In genomic region chr3:122628546-122628945, GRCm38 (mm10) we compare ENCODE assay signal across 27 mouse cellular contexts. TPM values are rescaled to one million over a fixed set of nuclear protein-coding genes. Genes with fewer than 3 reads are reported as not detected.
DNase-seq lines count a peak whose midpoint lies in the region; ATAC-seq and TF ChIP-seq lines count a peak whose summit lies in the region.
"Had no signal": no experiment of that assay in that cellular context is flagged by ENCODE, and none has a peak within 500 bp of the region (broad histone marks: within the 10 kb centered on the region; RNA-seq: fewer than 3 reads in every experiment).

No protein-coding gene starts in this region.

- no peak for TF ChIP-seq CTCF in forebrain, postnatal 0 days (IDR thresholded peaks at IDR 0.05; ENCODE audit: low read depth)
- TF ChIP-seq CTCF in stomach, postnatal 0 days (IDR thresholded peaks at IDR 0.05; ENCODE audit: low read depth): no peak

- no peak overlapping the region for H3K4me2 ChIP-seq in forebrain, embryonic 11.5 days (ENCODE audit: low read depth, low read length, severe bottlenecking)
- H3K4me2 ChIP-seq in forebrain, postnatal 0 days (ENCODE audit: low read depth): no peak overlapping the region
- no peak overlapping the region for H3K4me2 ChIP-seq in liver, embryonic 16.5 days (ENCODE audit: low read depth, low read length)
- H3K4me2 ChIP-seq in liver, embryonic 12.5 days: no peak overlapping the region
- no peak overlapping the region for H3K4me2 ChIP-seq in intestine, embryonic 14.5 days (ENCODE audit: low read length)
- H3K4me2 ChIP-seq in stomach, postnatal 0 days (replicated peaks; ENCODE audit: low read depth): no peak overlapping the region
- H3K4me2 ChIP-seq: embryonic facial prominence, embryonic 15.5 days; forebrain, embryonic 13.5 days; limb, embryonic 15.5 days; neural tube, embryonic 15.5 days had no signal

- H3K4me1 ChIP-seq in forebrain, embryonic 11.5 days (replicated peaks; ENCODE audit: control insufficient read depth, insufficient read depth, low read length): no peaks in the 10 kb centered on the region
- no peaks in the 10 kb centered on the region for H3K4me1 ChIP-seq in forebrain, postnatal 0 days (ENCODE audit: insufficient read depth)
- no peaks in the 10 kb centered on the region; the same call in 1 of the 2 replicates for H3K4me1 ChIP-seq in liver, embryonic 16.5 days (ENCODE audit: control insufficient read depth, low read depth, low read length)
- H3K4me1 ChIP-seq in liver, embryonic 12.5 days: peaks cover 14% of the 10 kb centered on the region
- H3K4me1 ChIP-seq in intestine, embryonic 14.5 days (replicated peaks; ENCODE audit: control insufficient read depth, insufficient read depth, low read length): peaks cover 5% of the 10 kb centered on the region; the same call in 1 of the 2 replicates
- no peaks in the 10 kb centered on the region for H3K4me1 ChIP-seq in stomach, postnatal 0 days (replicated peaks; ENCODE audit: control insufficient read depth, insufficient read depth)
- H3K4me1 ChIP-seq: embryonic facial prominence, embryonic 15.5 days; limb, embryonic 15.5 days; neural tube, embryonic 15.5 days had no signal

- 0 out of 2 replicates have a peak, but pooled peaks have one; percentile 16 for ATAC-seq in forebrain, embryonic 11.5 days (replicated peaks; ENCODE audit: low FRiP score)
- ATAC-seq in forebrain, postnatal 0 days: no peak
- ATAC-seq in liver, embryonic 16.5 days (ENCODE audit: low read depth): peak; percentile 24; the same call in 1 of the 2 replicates
- ATAC-seq in liver, embryonic 12.5 days: no peak; the same call in 1 of the 2 replicates
- ATAC-seq in intestine, embryonic 14.5 days (replicated peaks; ENCODE audit: low FRiP score, low TSS enrichment, low read depth): 0 out of 2 replicates have a peak, but pooled peaks have one; percentile 33
- peak; percentile 25; the same call in 1 of the 2 replicates for ATAC-seq in stomach, postnatal 0 days (ENCODE audit: low FRiP score, low TSS enrichment)
- no peak for ATAC-seq in CD4-positive, CD25-positive, alpha-beta regulatory T cell, adult 4 months
- no peak for ATAC-seq in monocyte, adult 5-6 weeks (replicated peaks; ENCODE audit: insufficient number of reproducible peaks, low FRiP score, low TSS enrichment, poor library complexity, severe bottlenecking)
- ATAC-seq: forebrain, embryonic 13.5 days; hindbrain, embryonic 16.5 days had no signal

- H3K9me3 ChIP-seq in forebrain, embryonic 11.5 days (ENCODE audit: control insufficient read depth, low read length): no peaks in the 10 kb centered on the region
- H3K9me3 ChIP-seq in forebrain, postnatal 0 days (ENCODE audit: low read length): no peaks in the 10 kb centered on the region
- no peaks in the 10 kb centered on the region for H3K9me3 ChIP-seq in liver, embryonic 16.5 days (replicated peaks; ENCODE audit: control insufficient read depth, low read length)
- no peaks in the 10 kb centered on the region for H3K9me3 ChIP-seq in liver, embryonic 12.5 days (replicated peaks)
- H3K9me3 ChIP-seq in intestine, embryonic 14.5 days (ENCODE audit: control insufficient read depth, low read length): no peaks in the 10 kb centered on the region
- H3K9me3 ChIP-seq in stomach, postnatal 0 days (ENCODE audit: control insufficient read depth, low read length): no peaks in the 10 kb centered on the region
- H3K9me3 ChIP-seq: embryonic facial prominence, embryonic 10.5 days; embryonic facial prominence, embryonic 15.5 days; forebrain, embryonic 13.5 days; heart, embryonic 10.5 days; heart, embryonic 15.5 days; limb, embryonic 10.5 days; limb, embryonic 15.5 days; neural tube, embryonic 15.5 days; stomach, embryonic 15.5 days had no signal

- no peaks in the 10 kb centered on the region for H3K36me3 ChIP-seq in forebrain, embryonic 11.5 days (ENCODE audit: control insufficient read depth, insufficient read depth, low read length)
- no peaks in the 10 kb centered on the region for H3K36me3 ChIP-seq in forebrain, postnatal 0 days (ENCODE audit: insufficient read depth)
- H3K36me3 ChIP-seq in liver, embryonic 16.5 days (ENCODE audit: control insufficient read depth, insufficient read depth): no peaks in the 10 kb centered on the region
- H3K36me3 ChIP-seq in liver, embryonic 12.5 days: no peaks in the 10 kb centered on the region
- no peaks in the 10 kb centered on the region for H3K36me3 ChIP-seq in intestine, embryonic 14.5 days (ENCODE audit: control insufficient read depth, insufficient read depth, low read length)
- H3K36me3 ChIP-seq in stomach, postnatal 0 days (ENCODE audit: control insufficient read depth, insufficient read depth, low read length): no peaks in the 10 kb centered on the region
- H3K36me3 ChIP-seq: embryonic facial prominence, embryonic 10.5 days; embryonic facial prominence, embryonic 15.5 days; heart, embryonic 10.5 days; heart, embryonic 15.5 days; limb, embryonic 10.5 days; limb, embryonic 15.5 days; neural tube, embryonic 15.5 days; stomach, embryonic 15.5 days had no signal

- no peak for DNase-seq in forebrain, embryonic 11.5 days (ENCODE audit: low spot score)
- DNase-seq in forebrain, postnatal 0 days: no peak
- no peak for DNase-seq in intestine, embryonic 14.5 days (ENCODE audit: low spot score)
- DNase-seq in stomach, postnatal 0 days (ENCODE audit: low spot score): no peak
- DNase-seq: adrenal gland, postnatal 10 days; cerebellum, adult 8-10 months; cerebellum, postnatal 25 days; gastrocnemius, postnatal 25 days; layer of hippocampus, adult 9-11 months; midbrain, embryonic 14.5 days; right cerebral cortex, postnatal 25 days; thymus, postnatal 36 days had no signal

- no peaks in the 10 kb centered on the region for H3K27me3 ChIP-seq in forebrain, embryonic 11.5 days (ENCODE audit: control insufficient read depth, insufficient read depth, low read length)
- H3K27me3 ChIP-seq in forebrain, postnatal 0 days (ENCODE audit: insufficient read depth, low read length): no peaks in the 10 kb centered on the region
- no peaks in the 10 kb centered on the region for H3K27me3 ChIP-seq in liver, embryonic 16.5 days (ENCODE audit: control insufficient read depth, insufficient read depth, low read depth, low read length)
- no peaks in the 10 kb centered on the region for H3K27me3 ChIP-seq in liver, embryonic 12.5 days (replicated peaks)
- no peaks in the 10 kb centered on the region for H3K27me3 ChIP-seq in intestine, embryonic 14.5 days (replicated peaks; ENCODE audit: control insufficient read depth, insufficient read depth, low read length)
- no peaks in the 10 kb centered on the region for H3K27me3 ChIP-seq in stomach, postnatal 0 days (ENCODE audit: control insufficient read depth, insufficient read depth, low read length)
- H3K27me3 ChIP-seq: embryonic facial prominence, embryonic 15.5 days; forebrain, embryonic 13.5 days; heart, embryonic 15.5 days; limb, embryonic 15.5 days; neural tube, embryonic 15.5 days; stomach, embryonic 15.5 days had no signal

- H3K9ac ChIP-seq in forebrain, embryonic 11.5 days (ENCODE audit: low read length): no peak overlapping the region
- no peak overlapping the region for H3K9ac ChIP-seq in forebrain, postnatal 0 days
- H3K9ac ChIP-seq in liver, embryonic 16.5 days (ENCODE audit: low read depth, low read length): no peak overlapping the region
- H3K9ac ChIP-seq in liver, embryonic 12.5 days: no peak overlapping the region
- no peak overlapping the region for H3K9ac ChIP-seq in intestine, embryonic 14.5 days (ENCODE audit: low read length)
- H3K9ac ChIP-seq in stomach, postnatal 0 days (ENCODE audit: low read length): no peak overlapping the region
- H3K9ac ChIP-seq: embryonic facial prominence, embryonic 15.5 days; forebrain, embryonic 13.5 days; heart, embryonic 15.5 days; limb, embryonic 15.5 days; neural tube, embryonic 15.5 days; stomach, embryonic 15.5 days had no signal

- 93% methylated on average over 10 of the region's 10 CpGs for WGBS in forebrain, embryonic 11.5 days
- 96% methylated on average over 10 of the region's 10 CpGs for WGBS in forebrain, postnatal 0 days
- 81% methylated on average over 10 of the region's 10 CpGs for WGBS in liver, embryonic 16.5 days (ENCODE audit: insufficient replicate concordance)
- 81% methylated on average over 10 of the region's 10 CpGs for WGBS in liver, embryonic 12.5 days (ENCODE audit: insufficient replicate concordance)
- 96% methylated on average over 10 of the region's 10 CpGs for WGBS in intestine, embryonic 14.5 days
- 92% methylated on average over 10 of the region's 10 CpGs for WGBS in stomach, postnatal 0 days

- no peak for TF ChIP-seq EP300 in stomach, postnatal 0 days (optimal IDR thresholded peaks at IDR 0.05)

- no peak overlapping the region for H3K27ac ChIP-seq in forebrain, embryonic 11.5 days (ENCODE audit: low read depth, low read length)
- no peak overlapping the region for H3K27ac ChIP-seq in forebrain, postnatal 0 days (ENCODE audit: low read depth, low read length)
- H3K27ac ChIP-seq in liver, embryonic 16.5 days (ENCODE audit: low read length): no peak overlapping the region
- no peak overlapping the region for H3K27ac ChIP-seq in liver, embryonic 12.5 days
- no peak overlapping the region for H3K27ac ChIP-seq in intestine, embryonic 14.5 days (ENCODE audit: low read depth)
- no peak overlapping the region for H3K27ac ChIP-seq in stomach, postnatal 0 days (replicated peaks)
- H3K27ac ChIP-seq: embryonic facial prominence, embryonic 10.5 days; embryonic facial prominence, embryonic 15.5 days; forebrain, embryonic 13.5 days; heart, embryonic 15.5 days; limb, embryonic 15.5 days; macrophage; neural tube, embryonic 15.5 days; stomach, embryonic 15.5 days had no signal

- no peak overlapping the region for H3K4me3 ChIP-seq in forebrain, embryonic 11.5 days (ENCODE audit: low read depth, low read length)
- H3K4me3 ChIP-seq in forebrain, postnatal 0 days (ENCODE audit: low read depth, low read length): no peak overlapping the region
- no peak overlapping the region for H3K4me3 ChIP-seq in liver, embryonic 16.5 days (ENCODE audit: low read depth, low read length)
- no peak overlapping the region for H3K4me3 ChIP-seq in liver, embryonic 12.5 days
- no peak overlapping the region for H3K4me3 ChIP-seq in intestine, embryonic 14.5 days (ENCODE audit: low read depth, low read length)
- no peak overlapping the region for H3K4me3 ChIP-seq in stomach, postnatal 0 days (ENCODE audit: low read depth, low read length)
- H3K4me3 ChIP-seq: embryonic facial prominence, embryonic 10.5 days; embryonic facial prominence, embryonic 15.5 days; forebrain, embryonic 13.5 days; heart, embryonic 15.5 days; limb, embryonic 10.5 days; limb, embryonic 15.5 days; neural tube, embryonic 15.5 days; stomach, embryonic 15.5 days had no signal

RNA-seq across cellular contexts. Expression of gene Fnbp1l, which starts 9.0 kb away (rescaled TPM):
- 79.5 and 88.2 TPM in 2 replicates for polyA plus RNA-seq in forebrain, embryonic 11.5 days (2014; fragmentation: Nextera tagmentation; extraction: Ambion mirVana)
- total RNA-seq in forebrain, postnatal 0 days (2014; rRNA removed): 161 and 203 TPM in 2 replicates
- polyA plus RNA-seq in forebrain, postnatal 0 days (2015; fragmentation: Nextera tagmentation; extraction: Ambion mirVana): 163 and 220 TPM in 2 replicates
- polyA plus RNA-seq in liver, embryonic 16.5 days (2015; fragmentation: Nextera tagmentation; extraction: Ambion mirVana): 4.1 and 4.6 TPM in 2 replicates
- 7.2 TPM in 2 replicates for polyA plus RNA-seq in liver, embryonic 12.5 days (2016; fragmentation: Nextera tagmentation; extraction: Ambion mirVana)
- 52.9 and 53.3 TPM in 2 replicates for polyA plus RNA-seq in intestine, embryonic 14.5 days (2014; fragmentation: Nextera tagmentation; extraction: Ambion mirVana)
- 20.0 and 20.8 TPM in 2 replicates for polyA plus RNA-seq in stomach, postnatal 0 days (2015; fragmentation: Nextera tagmentation; extraction: Ambion mirVana)
- polyA plus RNA-seq in CD4-positive, CD25-positive, alpha-beta regulatory T cell, adult 4 months (2017; shearing (Covaris generic)): under 1 TPM; 0.09 to 0.34 TPM
- 1.2 to 3.0 TPM (median 2.1 TPM) in 3 replicates for total RNA-seq in monocyte, adult 5-6 weeks (2017)

Comparison
In these comparisons a context has a peak if more than half of its experiments do, and no peak if none do; other contexts are left out.
1. ATAC-seq: peak in forebrain, embryonic 11.5 days (single experiment), liver, embryonic 16.5 days (single experiment), intestine, embryonic 14.5 days (single experiment) and stomach, postnatal 0 days (single experiment); none in forebrain, postnatal 0 days (single experiment), liver, embryonic 12.5 days (single experiment), CD4-positive, CD25-positive, alpha-beta regulatory T cell, adult 4 months (single experiment) and monocyte, adult 5-6 weeks (single experiment).